Mouse (Mus musculus) heart, postnatal 0 days (tissue): ENCODE results near the gene Zfp710.

ENCODE experiments used
- CTCF ChIP-seq: IDR thresholded peaks from 2 replicates; pipeline ENCODE4 v1.5.1; 2016; ENCODE audit warnings: antibody characterized with exemption, control low read depth, low read depth
- EP300 ChIP-seq: IDR thresholded peaks from 2 replicates; pipeline ENCODE4 v1.6.1; 2016; ENCODE audit warnings: antibody characterized with exemption, low read depth

- no peak for TF ChIP-seq CTCF
- no peak for TF ChIP-seq EP300
These were observed 81.8 kb downstream of the Zfp710 start for GRCm38 (mm10) chr7:80106441-80106840.
